19 mouse cellular contexts compared by ENCODE assay signal in the genomic region with DNA sequence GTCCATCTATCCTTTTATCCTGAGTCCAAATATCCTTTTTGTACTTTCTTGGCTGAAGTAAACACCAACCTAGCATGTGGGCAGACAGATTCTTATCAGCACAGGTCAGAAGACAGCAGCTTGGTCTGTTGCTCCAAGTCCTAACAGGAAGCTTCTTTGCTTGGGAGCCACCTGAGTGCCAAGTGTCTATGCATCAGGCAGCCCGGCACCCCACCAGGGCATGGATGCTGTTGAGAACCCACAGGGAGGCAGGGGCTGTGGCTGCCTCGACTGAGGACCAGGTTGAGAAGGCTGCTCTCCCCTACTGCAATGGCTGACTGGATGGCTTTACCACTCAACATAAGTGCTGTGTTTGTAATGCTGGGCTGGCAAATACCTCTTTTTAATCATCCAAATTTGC. TPM values are rescaled to one million over a fixed set of nuclear protein-coding genes. Genes with fewer than 3 reads are reported as not detected.
"Had no signal": no experiment of that assay in that cellular context is flagged by ENCODE, and none has a peak within 500 bp of the region (broad histone marks: within the 10 kb centered on the region; RNA-seq: fewer than 3 reads in every experiment).

No protein-coding gene starts in this region.

- DNase-seq: retina, postnatal 1 day; right cerebral cortex, adult 18-20 months; right cerebral cortex, postnatal 14 days; right cerebral cortex, postnatal 25 days; right cerebral cortex, postnatal 4 days; spleen, adult 18-20 months; thymus, adult 18-20 months; thymus, adult 2 months; thymus, postnatal 14 days; thymus, postnatal 25 days; thymus, postnatal 36 days; thymus, postnatal 4 days had no signal

- H3K4me1 ChIP-seq: neural tube, embryonic 13.5 days; neural tube, embryonic 15.5 days; stomach, embryonic 15.5 days had no signal

- H3K27ac ChIP-seq: neural tube, embryonic 13.5 days; neural tube, embryonic 15.5 days; stomach, embryonic 15.5 days; stomach, postnatal 0 days had no signal

- H3K9me3 ChIP-seq: neural tube, embryonic 13.5 days; neural tube, embryonic 15.5 days; stomach, embryonic 15.5 days had no signal

- H3K4me3 ChIP-seq: neural tube, embryonic 13.5 days; neural tube, embryonic 15.5 days; stomach, embryonic 15.5 days had no signal

- H3K27me3 ChIP-seq: neural tube, embryonic 13.5 days; neural tube, embryonic 15.5 days; stomach, embryonic 15.5 days had no signal

RNA-seq across cellular contexts. Expression of gene Treml1, which starts 28.9 kb away (rescaled TPM):
- polyA plus RNA-seq: neural tube, embryonic 14.5 days; small intestine, adult 2 months; stomach, postnatal 0 days had no signal

RNA-seq across cellular contexts. Expression of gene Trem2, which starts 42.5 kb away (rescaled TPM):
- polyA plus RNA-seq: small intestine, adult 2 months had no signal

RNA-seq across cellular contexts. Expression of gene Apobec2, which starts 44.1 kb away (rescaled TPM):
- total RNA-seq: neutrophil, adult 5-6 weeks had no signal
